Mouse (Mus musculus): ENCODE measurements around the gene Rpl41.

GRCm38 (mm10) chr10:128520591-128520990 is 28.5 kb downstream of the Rpl41 start:
- no peak for TF ChIP-seq CTCF (IDR thresholded peaks at IDR 0.05; ENCODE audit: borderline replicate concordance, insufficient read depth, low read length)
- TF ChIP-seq POLR2A (IDR thresholded peaks at IDR 0.05; ENCODE audit: low read depth, low read length), result no peak

All from embryonic fibroblast, embryonic 13.5 days (primary cell).